Mouse (Mus musculus) E14TG2a.4 (cell line): ENCODE data around the gene Nfkbil1.

Experiments
- CTCF ChIP-seq: conservative IDR thresholded peaks from 2 replicates; pipeline ENCODE4 v1.5.1; 2014; ENCODE audit warnings: low read length
- POU5F1 ChIP-seq: IDR thresholded peaks from 2 replicates; pipeline ENCODE4 v1.6.1; 2014; ENCODE audit warnings: low read length, borderline replicate concordance

- TF ChIP-seq CTCF (no peak), POU5F1 (no peak)
These were observed 24.0 kb upstream of the Nfkbil1 start for GRCm38 (mm10) chr17:35259621-35260020.
